Mouse (Mus musculus) gastrocnemius, postnatal 14 days (tissue): ENCODE measurements around the gene Notum. TPM values are rescaled to one million over a fixed set of nuclear protein-coding genes. Genes with fewer than 3 reads are reported as not detected.

Experiments used
- DNase-seq: peaks from one replicate; pipeline ENCODE4 v3.0.0; 2021; ENCODE audit warnings: mixed read lengths
- intact Hi-C: fragments of 180-260 bp; cut with DNase I; formaldehyde crosslinking; loops from one replicate; pipeline ENCODE4 v1.15.1; 2025; ENCODE audit warnings: low total_unique reads
- total RNA-seq, 2 experiments: library from RNA; stranded (reverse); gene quantifications; 2 replicates each; pipeline ENCODE4 v1.2.3; 2021

Gene Notum
- total RNA-seq, 2 experiments from 2014 or later, result 0.39 TPM; not detected in 1

GRCm38 (mm10) chr11:120623961-120624679 lies 36.9 kb downstream of the Notum start:
- intact Hi-C loops, result no loop called here
- peak; percentile 69 for DNase-seq

DNA sequence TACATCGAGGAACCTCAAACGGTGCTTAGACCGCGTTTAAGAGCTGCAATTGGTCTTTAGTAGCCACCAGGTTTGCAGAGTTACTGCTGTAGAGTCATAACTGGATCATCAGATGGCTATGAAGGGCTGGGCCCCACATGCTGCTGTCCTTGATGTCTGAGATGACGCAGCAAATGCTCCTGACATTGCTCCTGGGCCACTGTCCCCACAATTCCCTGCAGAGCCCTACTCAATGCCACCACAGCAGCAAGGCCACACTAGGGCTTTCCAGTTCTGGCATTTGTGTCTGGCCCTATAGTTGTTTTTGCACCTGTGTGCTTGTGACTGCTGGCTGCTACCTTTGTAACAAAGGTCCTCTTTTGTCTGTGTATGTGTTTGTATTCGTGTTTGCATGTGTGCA lies 38.2 kb downstream of the Notum start:
- intact Hi-C loops, result no loop called here
- DNase-seq, result no peak

- intact Hi-C loops, result no loop called here
Measured at GRCm38 (mm10) chr11:120620195-120620594, 40.8 kb downstream of the Notum start.

DNA sequence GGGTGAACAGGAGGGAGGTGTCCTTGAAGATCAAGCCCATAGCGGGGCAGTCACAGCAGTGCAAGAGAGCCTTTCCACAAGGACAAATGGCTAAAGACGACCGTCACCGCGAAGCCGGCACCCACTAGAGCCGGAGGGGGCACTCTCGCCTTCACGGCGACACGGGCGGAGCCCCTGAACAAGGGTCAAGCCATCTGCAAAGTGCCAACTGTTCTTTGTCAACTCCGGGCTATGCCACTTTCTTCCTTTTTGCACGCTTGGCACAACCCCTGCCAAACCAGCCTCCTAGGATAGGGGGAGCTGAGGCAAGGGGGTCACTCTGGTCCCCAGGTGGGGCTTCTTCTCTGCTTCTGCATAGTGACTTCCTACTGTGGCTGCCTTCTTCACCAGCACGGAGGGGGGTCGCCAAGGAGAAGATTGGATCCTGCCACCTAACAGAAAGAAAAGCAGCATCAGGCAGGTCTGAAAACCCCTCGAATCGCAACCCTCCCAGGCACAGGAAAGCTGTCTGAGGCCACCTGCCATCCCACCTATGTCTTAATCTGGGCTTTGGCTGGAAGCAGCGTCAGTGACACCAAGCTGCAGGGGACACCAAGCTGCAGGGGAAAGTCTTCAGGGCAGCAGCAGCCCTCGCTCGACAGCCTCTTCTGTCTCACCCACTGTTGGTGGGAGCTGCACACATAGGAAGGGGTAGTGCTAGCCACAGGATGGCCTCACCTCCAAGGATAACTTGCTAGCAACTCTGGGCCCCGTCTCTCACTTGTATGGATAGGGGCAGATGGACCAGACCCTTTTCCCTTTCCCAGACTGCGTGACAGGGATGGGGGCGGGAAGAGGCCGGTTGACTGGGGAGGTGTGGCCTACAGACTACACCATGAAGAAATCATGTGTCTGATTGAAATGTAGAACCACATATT lies 42.1 kb downstream of the Notum start:
- intact Hi-C loops, result no loop called here
- no peak for DNase-seq

More at GRCm38 (mm10) chr11:120620195-120620594, 40.8 kb downstream of the Notum start:
- no peak for DNase-seq

GRCm38 (mm10) chr11:120617519-120618112 lies 43.4 kb downstream of the Notum start, which contains the start of gene Pcyt2:
Gene Pcyt2, minus strand, starts transcription at chr11:120617936.
- peak; percentile 93 for DNase-seq
- intact Hi-C loops, result no loop called here

DNA sequence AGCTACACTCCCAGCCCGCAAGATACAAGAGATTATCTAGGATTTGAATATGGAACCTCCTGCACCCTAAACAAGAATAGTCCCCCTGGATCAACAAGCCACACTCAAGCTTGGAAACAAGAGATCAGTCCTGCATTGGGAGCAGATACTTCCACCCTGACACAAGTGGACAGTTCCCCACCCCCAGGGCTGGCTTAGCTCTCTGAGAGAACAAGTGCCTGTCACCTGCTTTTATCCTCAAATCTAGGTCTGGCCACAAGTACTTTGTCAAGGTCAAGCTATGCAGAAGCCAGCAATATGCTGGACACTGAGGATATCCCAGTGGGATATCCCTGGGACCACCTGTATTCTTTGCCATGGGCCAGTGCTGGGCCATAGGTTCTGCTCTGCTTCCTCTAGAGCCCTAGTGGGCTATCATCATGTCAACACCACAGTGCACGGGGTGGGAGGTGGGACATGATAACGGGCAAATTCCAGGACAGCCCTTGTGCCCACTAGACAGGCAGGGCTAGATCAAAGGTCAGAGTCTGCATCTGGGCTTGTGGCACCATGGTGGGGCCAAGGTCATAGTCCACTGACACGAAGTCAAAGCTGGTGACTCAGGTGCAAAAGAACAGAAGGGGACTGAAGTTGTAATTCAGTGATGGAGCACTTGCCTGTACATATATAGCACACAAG lies 44.2 kb downstream of the Notum start:
- intact Hi-C loops, result no loop called here

GRCm38 (mm10) chr11:120615606-120616203 lies 45.3 kb downstream of the Notum start:
- intact Hi-C loops, result no loop called here
- no peak for DNase-seq

More for the DNA sequence above, 44.2 kb downstream of the Notum start:
- no peak for DNase-seq

DNA sequence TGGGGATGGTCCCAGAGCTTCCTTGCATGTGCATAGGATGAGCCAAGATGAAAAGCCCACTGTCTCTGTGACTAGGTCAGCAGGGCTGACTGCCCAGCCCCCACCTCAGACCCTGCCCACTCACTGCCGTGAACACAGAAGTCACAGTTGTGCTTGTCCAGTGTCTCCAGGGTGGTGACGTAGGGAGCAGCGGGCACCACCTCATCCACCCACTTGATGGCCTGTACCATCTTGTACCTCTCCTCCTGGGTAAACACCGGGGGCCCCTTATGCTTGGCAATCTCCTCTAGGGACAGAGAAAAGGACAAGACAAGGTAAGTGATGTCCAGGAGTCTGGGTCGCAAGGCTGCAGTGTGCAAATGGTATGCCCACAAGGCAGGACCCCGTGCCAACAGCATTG lies 45.8 kb downstream of the Notum start:
- intact Hi-C loops, result no loop called here
- DNase-seq, result no peak

DNA sequence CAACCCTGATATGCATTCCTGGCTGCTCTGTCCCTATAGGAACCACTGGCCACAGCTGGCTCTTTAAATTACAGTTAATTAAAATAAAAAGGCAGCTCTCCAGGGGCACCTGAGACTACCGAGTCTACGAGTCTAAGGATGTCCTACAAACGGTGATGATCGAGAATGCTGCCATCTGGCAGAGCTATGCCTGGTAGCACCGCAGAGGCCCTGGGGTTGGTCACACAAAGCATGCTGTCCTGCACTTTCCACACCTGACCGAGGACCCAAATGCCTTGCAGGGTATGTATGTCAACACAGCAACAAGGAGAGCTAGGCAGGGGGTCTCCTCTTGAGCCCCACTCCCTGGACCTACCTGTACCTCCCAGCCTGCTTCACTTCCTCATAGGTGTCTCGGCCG lies 47.0 kb downstream of the Notum start:
- intact Hi-C loops, result loop anchor here (5.0 kb wide), 1 partner anchor 97 kb away; no protein-coding TSS in a partner anchor
- no peak for DNase-seq

- intact Hi-C loops, result loop anchor here (5.0 kb wide), 1 partner anchor 96 kb away; no protein-coding TSS in a partner anchor
- DNase-seq, result no peak
Measured at GRCm38 (mm10) chr11:120613481-120613972, 47.4 kb downstream of the Notum start.

GRCm38 (mm10) chr11:120612763-120613162 lies 48.2 kb downstream of the Notum start:
- peak; percentile 79 for DNase-seq
- intact Hi-C loops, result loop anchor here (5.0 kb wide), 1 partner anchor 95 kb away; no protein-coding TSS in a partner anchor

GRCm38 (mm10) chr11:120610477-120611046 lies 50.4 kb downstream of the Notum start:
- DNase-seq, result no peak
- intact Hi-C loops, result loop anchor here (5.0 kb wide), 1 partner anchor 93 kb away; no protein-coding TSS in a partner anchor

DNA sequence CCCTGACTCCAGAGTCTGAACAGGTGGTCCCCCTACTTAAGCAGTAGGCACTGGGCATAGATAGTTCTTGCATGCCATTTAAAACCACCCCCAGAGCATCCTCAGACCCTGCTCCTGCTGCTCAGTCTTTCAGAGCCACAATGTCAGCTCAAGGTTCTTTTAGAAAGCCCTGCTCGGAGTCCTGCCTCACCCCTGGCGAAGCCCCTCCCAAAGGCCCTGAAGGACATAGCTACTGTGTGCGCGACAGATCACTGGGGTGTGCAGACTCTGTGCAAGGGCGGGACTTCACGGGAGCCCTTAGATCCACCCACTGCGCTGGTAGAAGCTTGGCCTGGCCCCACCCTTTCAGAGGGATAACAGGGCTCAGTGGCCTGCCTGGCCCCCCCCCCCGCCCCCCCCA lies 51.7 kb downstream of the Notum start:
- intact Hi-C loops, result loop anchor here (5.0 kb wide), 1 partner anchor 112 kb away; no protein-coding TSS in a partner anchor
- DNase-seq, result no peak

DNA sequence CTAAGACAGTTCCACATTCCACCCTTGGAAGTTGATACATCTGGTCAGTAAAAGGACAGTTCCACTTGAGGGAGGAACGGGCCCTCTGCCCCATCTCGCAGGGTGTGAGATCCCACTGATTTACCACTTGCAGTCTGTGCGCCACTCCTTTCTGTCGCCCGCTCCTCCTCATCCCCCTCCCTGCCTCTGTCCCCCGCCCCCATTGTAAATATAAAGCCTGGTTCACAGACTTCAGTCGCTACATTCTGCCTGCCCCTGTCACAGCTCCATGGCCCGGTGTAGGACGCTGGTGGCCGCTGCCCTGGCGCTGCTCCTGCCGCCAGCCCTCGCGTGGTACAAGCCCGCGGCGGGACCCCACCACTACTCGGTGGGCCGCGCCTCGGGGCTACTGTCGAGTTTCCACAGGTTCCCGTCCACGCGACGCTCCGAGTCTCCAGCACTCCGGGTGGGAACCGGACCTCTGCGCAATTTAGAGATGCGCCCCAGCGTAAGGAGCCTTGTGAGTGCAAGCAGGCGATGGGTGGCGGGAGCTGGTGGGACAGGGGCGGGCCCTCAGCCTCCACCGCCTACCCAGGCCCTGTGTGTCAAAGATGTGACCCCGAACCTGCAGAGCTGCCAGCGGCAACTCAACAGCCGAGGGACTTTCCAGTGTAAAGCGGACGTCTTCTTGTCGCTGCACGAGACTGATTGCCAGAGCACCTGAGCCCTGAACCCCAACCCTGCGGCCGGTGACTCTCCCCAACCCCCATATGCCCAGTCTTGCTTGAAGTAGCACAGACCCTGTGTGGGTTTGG lies 52.5 kb downstream of the Notum start, which contains the start of gene Npb:
Npb (plus strand) TSS at position 237 of the 794 bp plus-strand sequence.
- intact Hi-C loops, result loop anchor here (5.0 kb wide), 1 partner anchor 111 kb away; no protein-coding TSS in a partner anchor
- no peak for DNase-seq

DNA sequence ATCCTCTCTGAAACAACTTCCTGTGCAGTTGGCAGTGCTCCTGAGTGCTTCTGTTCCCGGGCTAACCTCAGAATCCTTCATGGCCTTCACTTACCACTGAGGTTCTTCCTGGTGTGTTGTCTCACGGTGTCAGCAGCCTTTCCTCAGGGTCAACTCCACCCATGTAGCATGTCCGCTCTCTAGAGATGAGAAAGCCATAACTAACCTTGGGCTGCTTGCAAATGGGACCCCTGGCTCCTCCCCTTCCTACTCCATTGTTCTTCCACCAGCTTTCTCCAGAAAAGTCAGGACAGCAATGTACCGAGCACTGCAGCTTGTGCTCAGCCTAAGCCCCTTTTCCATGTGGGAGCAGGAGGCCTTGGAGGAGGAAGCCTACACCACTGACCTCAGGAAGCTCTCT lies 54.2 kb downstream of the Notum start:
- no peak for DNase-seq
- intact Hi-C loops, result loop anchor here (5.0 kb wide), 1 partner anchor 109 kb away; no protein-coding TSS in a partner anchor

DNA sequence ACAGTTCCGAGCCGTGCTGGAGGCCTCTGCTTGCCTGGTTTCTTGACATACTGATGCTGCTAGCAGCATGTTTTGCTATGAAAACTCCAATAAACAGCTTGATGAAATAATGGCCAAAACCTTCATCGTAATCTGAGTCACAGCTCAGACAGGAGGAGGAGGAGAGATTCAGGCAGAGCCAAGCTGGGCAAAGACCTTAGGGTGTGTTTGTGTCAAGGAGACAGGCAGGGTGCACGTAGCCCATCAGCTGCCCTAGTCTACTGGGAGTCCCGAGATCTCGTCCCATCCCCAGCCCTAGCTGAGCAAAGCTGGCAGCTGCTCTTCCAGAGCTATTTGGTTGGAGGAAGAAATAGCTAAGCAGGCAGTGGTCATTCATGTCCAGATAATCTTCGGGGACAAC lies 55.3 kb downstream of the Notum start:
- intact Hi-C loops, result loop anchor here (5.0 kb wide), 1 partner anchor 108 kb away; no protein-coding TSS in a partner anchor
- DNase-seq, result no peak
